Mouse (Mus musculus) layer of hippocampus, adult 2 months (tissue): Measurements from ENCODE around the gene Hdac11. TPM values are rescaled to one million over a fixed set of nuclear protein-coding genes. Genes with fewer than 3 reads are reported as not detected.
A peak's percentile ranks its signal among the peaks of the same experiment; 100 is the strongest.

Experiments
- DNase-seq, 2 experiments: peaks; one replicate each; pipeline ENCODE4 v3.0.0; 2022; ENCODE audit warnings: low spot score in 2 of 2
- H3K27ac ChIP-seq: fragments of 200-600 bp; 2 replicates; pipeline ENCODE4 v1.8.1; 2022
- H3K4me3 ChIP-seq: fragments of 200-600 bp; 2 replicates; pipeline ENCODE4 v1.8.1; 2022; ENCODE audit warnings: mild to moderate bottlenecking
- CTCF ChIP-seq: fragments of 200-600 bp; conservative IDR thresholded peaks from 2 replicates; pipeline ENCODE4 v1.8.1; 2022; ENCODE audit warnings: antibody characterized with exemption, mild to moderate bottlenecking, moderate library complexity
- total RNA-seq, 2 experiments: library from RNA; stranded (reverse); gene quantifications; 2 replicates each; pipeline ENCODE4 v1.2.3; 2021

The Hdac11 gene
- total RNA-seq, 2 experiments from 2014 or later, result 154 to 156 TPM

DNA sequence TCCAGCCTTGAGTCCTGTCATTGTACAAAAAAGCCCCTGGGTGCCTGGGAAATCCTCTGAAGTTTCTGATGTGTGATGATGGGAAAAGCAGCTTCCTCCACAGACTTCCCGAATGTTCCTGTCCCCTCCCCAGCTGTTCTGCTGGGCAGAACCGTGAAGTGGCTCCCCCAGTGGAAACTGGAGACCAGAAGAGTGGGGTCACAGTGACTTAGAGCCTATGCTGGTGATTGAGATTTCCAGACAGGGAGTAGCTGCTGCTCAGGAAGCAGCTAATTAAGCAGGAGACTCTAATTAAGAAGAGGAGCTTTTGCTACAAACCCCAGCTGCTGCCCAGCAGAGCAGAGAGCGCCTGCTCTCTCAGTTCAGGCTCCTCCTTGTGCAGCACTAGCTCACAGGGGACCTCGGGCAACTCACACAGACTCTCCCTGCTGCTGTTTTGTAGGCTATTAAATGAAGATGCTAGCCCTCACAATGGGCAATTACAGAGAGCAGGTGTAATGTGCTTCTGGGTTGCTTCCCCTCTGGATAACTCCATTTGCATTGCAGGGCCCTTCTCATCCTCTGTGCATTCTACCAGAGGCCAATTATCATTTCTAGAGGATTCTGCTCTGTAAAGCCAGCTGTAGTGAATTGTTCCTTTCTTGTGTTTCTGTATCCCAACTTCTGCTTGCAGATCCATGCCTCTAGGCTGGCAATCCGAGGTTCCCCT lies 9.9 kb upstream of the Hdac11 start:
- DNase-seq, result no peak
- Histone ChIP-seq H3K4me3 (no peak overlapping the region), H3K27ac (peak overlapping the region; percentile 51; the same call in 1 of the 2 replicates)
- no peak for TF ChIP-seq CTCF

DNA sequence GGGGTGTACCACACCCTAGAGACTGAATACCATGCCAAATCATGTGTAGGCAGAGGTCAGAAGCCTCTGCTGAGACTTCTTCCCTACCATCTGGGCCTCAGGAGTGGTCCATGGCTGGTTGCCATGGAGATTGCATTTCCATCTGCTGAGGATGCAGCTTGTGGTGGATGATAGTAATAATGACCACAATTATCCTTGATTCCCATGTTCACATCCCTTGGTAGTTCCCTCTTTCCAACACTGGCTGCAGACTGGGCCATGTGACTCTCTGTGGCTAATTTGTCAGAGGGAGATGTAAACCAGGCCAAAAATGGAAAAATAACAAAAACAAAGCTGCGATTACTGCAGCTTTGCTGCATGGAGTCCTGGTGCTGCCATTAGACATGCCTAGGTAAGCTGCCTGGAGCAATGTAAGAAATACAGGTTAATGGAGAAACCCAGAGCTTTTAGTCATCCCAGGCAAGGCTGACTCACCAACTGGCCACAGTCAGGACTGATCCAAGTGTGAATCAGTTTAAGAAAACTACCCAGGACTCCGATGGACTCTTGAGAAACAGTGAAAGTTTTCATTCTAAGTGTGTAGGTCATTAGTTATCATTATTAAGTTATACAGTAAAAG lies 9.2 kb upstream of the Hdac11 start:
- no peak overlapping the region for H3K4me3 ChIP-seq
- no peak for DNase-seq
- no peak for TF ChIP-seq CTCF
- peak overlapping the region; percentile 51; the same call in 1 of the 2 replicates for H3K27ac ChIP-seq

GRCm38 (mm10) chr6:91152892-91153548 lies 3.4 kb upstream of the Hdac11 start:
- Histone ChIP-seq H3K27ac (peak overlapping the region; percentile 93), H3K4me3 (no peak overlapping the region)
- no peak for TF ChIP-seq CTCF
- DNase-seq, result no peak

DNA sequence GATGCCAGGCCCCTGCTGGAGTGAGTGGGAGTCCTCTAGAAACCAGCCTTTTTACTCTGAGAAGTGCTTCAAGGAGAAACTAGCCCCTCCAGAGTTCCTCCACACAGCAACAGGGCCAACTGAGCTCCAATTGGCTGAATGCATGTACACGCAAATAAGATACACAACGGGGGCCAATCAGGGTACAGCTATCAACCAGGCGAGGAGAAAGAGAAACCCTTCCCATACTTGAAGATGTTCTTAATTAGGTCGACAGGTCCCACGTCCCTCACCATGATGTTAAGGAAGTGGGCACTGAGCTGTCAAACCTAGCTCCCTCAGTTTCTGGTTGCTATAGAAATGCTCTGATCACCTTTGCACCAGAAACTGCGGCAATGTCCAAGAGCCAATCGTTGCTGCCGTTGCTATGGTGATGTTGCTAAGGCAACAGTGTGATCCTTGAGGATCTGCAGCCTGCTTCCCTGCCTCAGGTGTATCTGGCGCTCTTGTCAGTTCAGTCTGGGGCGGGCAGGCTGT lies 2.9 kb upstream of the Hdac11 start:
- DNase-seq, result peak; percentile 54 to 79
- no peak for TF ChIP-seq CTCF
- peak overlapping the region; percentile 93 for H3K27ac ChIP-seq
- peak overlapping the region; percentile 13; the same call in 1 of the 2 replicates for H3K4me3 ChIP-seq

- Histone ChIP-seq H3K27ac (peak overlapping the region; percentile 93), H3K4me3 (no peak overlapping the region)
- TF ChIP-seq CTCF, result no peak
- no peak for DNase-seq
Observed at GRCm38 (mm10) chr6:91154685-91155084, 1.8 kb upstream of the Hdac11 start.

DNA sequence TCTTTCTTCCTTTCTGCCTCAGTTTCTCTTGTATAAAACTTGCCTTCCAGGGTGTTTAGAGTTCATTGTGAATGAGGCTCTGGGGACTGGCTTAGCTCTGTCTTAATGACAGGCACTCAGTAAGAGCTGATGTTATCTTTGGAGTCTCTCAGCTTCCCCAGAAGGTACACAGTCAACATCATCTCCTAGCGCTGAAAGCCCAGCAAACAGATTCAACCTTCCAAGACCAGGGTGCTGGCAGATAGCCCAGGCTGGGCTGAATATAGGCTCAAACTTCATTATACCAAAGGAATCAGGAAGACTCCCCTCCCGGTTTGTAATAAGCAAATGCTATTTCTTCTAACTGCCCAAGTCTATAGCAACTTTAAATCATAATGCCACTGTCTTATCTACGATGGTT lies 1.2 kb upstream of the Hdac11 start:
- DNase-seq, result no peak
- TF ChIP-seq CTCF, result no peak
- peak overlapping the region; percentile 93 for H3K27ac ChIP-seq

GRCm38 (mm10) chr6:91156062-91156461 lies 403 bp upstream of the Hdac11 start:
- DNase-seq, result no peak
- no peak for TF ChIP-seq CTCF
- Histone ChIP-seq H3K4me3 (peak overlapping the region; percentile 84), H3K27ac (peak overlapping the region; percentile 93)

More for the DNA sequence above, 1.2 kb upstream of the Hdac11 start:
- no peak overlapping the region for H3K4me3 ChIP-seq

DNA sequence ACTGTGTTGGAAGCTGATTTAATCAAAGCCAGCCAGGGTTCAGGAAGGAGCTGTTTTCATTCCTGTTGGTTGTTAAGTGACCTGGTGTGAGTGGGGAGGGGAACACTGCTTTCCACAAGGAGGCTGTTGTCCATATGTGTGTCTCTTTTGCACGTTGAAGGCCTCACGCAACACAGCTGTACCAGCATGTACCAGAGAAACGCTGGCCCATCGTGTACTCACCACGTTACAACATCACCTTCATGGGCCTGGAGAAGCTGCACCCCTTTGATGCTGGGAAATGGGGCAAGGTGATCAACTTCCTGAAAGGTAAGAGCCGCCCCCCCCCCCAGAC lies 739 bp downstream of the Hdac11 start:
- peak overlapping the region; percentile 84 for H3K4me3 ChIP-seq
- no peak for TF ChIP-seq CTCF
- H3K27ac ChIP-seq, result peak overlapping the region; percentile 93
- DNase-seq, result no peak

DNA sequence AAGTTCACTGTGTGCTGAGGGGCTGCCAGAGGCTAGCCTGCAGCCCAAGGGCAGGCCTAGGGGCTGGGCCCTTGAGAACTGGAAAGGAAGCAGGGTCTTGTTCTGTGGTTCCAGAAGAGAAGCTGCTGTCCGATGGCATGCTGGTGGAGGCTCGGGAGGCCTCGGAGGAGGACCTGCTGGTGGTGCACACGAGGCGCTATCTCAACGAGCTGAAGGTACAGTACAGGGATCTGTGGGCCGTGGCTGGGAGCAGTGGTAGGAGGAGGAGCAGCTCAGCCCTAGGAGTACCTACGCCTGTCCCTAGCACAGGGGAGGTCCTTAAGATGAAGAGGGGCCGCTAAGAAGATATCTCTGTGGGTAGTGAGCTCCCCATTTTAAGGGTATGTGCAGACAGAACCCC lies 2.6 kb downstream of the Hdac11 start:
- Histone ChIP-seq H3K4me3 (peak overlapping the region; percentile 84), H3K27ac (peak overlapping the region; percentile 93)
- no peak for TF ChIP-seq CTCF
- DNase-seq, result no peak

- no peak overlapping the region for H3K4me3 ChIP-seq
- DNase-seq, result peak in 1 of 2 experiments; percentile 57
- peak overlapping the region; percentile 33; the same call in 1 of the 2 replicates for H3K27ac ChIP-seq
- no peak for TF ChIP-seq CTCF
Observed at GRCm38 (mm10) chr6:91160399-91160798, 3.9 kb downstream of the Hdac11 start.

DNA sequence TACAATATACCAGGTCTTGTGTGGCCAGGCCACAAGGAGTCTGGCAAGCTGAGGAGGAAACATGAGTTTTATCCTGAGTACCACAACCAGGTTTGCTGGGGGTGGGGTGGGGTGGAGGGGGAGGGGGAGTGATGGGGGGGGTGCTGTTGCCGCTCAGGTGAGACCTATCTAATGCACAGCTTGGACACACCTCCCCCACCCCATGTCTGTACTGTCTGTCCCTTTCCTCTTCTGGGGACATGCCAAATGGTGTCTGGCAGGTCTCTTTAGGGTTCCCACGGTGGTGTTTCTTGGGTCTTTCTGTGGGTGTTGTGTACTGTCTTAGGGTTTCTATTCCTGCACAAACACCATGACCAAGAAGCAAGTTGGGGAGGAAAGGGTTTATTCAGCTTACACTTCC lies 4.5 kb downstream of the Hdac11 start:
- H3K4me3 ChIP-seq, result no peak overlapping the region
- TF ChIP-seq CTCF, result no peak
- DNase-seq, result no peak
- H3K27ac ChIP-seq, result no peak overlapping the region

DNA sequence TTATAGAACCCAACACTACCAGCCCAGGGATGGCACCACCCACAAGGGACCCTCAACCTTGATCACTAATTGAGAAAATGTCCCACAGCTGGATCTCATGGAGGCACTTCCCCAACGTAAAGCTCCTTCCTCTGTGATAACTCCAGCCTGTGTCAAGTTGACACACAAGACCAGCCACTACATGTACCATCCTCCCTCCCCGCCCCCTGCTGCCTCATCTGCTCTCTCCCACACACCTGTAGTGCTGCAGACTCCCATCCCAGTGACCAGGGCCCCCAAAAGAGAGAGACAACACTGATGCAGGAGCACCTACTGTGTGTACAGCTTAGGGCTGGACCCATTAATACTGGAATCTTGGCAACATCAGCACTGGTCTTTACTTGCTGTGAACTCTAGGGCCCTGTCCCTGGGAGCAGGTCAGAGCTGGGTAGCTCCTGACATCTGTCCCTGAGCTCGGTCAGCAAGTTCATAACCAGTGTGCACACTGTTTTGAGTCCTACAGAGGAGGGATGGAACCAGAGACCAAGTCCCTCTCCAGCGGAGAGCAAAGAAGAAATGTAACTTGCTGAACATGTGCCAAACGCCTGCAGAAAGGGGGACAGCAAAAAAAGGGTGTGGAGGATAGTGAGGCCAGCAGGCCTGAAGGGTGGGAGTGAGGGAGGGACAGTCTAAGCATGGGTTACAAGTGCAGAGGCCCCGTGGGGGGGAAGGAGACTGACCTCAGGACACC lies 5.2 kb downstream of the Hdac11 start:
- no peak for TF ChIP-seq CTCF
- H3K4me3 ChIP-seq, result no peak overlapping the region

GRCm38 (mm10) chr6:91162314-91162713 lies 5.8 kb downstream of the Hdac11 start:
- Histone ChIP-seq H3K4me3 (no peak overlapping the region), H3K27ac (no peak overlapping the region)
- no peak for TF ChIP-seq CTCF
- no peak for DNase-seq

More for the DNA sequence above, 5.2 kb downstream of the Hdac11 start:
- no peak overlapping the region for H3K27ac ChIP-seq
- no peak for DNase-seq
